Mouse (Mus musculus) lung, adult 2 months (tissue): ENCODE data around the gene Tmem11.

Experiments
- CTCF ChIP-seq: fragments of 200-500 bp; IDR thresholded peaks from 2 replicates; pipeline ENCODE4 v1.5.1; 2011; ENCODE audit warnings: mild to moderate bottlenecking, low read length, control low read depth; ENCODE audit not compliant: insufficient read depth
- POLR2A ChIP-seq: fragments of 200-500 bp; IDR thresholded peaks from 2 replicates; pipeline ENCODE4 v1.6.1; 2011; ENCODE audit warnings: low read depth, mild to moderate bottlenecking, control low read depth, low read length, borderline replicate concordance; ENCODE audit errors: extremely low read depth

GRCm38 (mm10) chr11:60864916-60865315 lies 14.2 kb downstream of the Tmem11 start:
- TF ChIP-seq POLR2A (no peak), CTCF (no peak)
